Mouse (Mus musculus) MEL (cell line): ENCODE data around the gene Otog. TPM values are rescaled to one million over a fixed set of nuclear protein-coding genes. Genes with fewer than 3 reads are reported as not detected.

ENCODE experiments used
- DNase-seq: peaks from one replicate; pipeline ENCODE4 v3.0.0; 2011; ENCODE audit warnings: low read depth, low spot score
- H3K27ac ChIP-seq: 2 replicates; pipeline ENCODE4 v1.5.1; 2012; ENCODE audit warnings: low read depth, mild to moderate bottlenecking, control low read depth, low read length, moderate library complexity; ENCODE audit not compliant: control insufficient read depth
- H3K27me3 ChIP-seq, 2 experiments: fragments of 150-350 bp in 1 of 2; sonication (generic) in 1 of 2; 2 replicates each; pipeline ENCODE4 v1.6.1; 2012; ENCODE audit warnings: low read length in 2 of 2, mild to moderate bottlenecking in 2 of 2, improper control_type of control experiment in 1 of 2, moderate library complexity in 1 of 2; ENCODE audit not compliant: insufficient read depth in 2 of 2, control insufficient read depth in 1 of 2
- H3K36me3 ChIP-seq, 2 experiments: 2 replicates each; pipeline ENCODE4 v1.6.1; 2012 to 2014; ENCODE audit warnings: low read length in 2 of 2, improper control_type of control experiment in 1 of 2, inconsistent platforms in 1 of 2, mild to moderate bottlenecking in 1 of 2; ENCODE audit not compliant: insufficient read depth in 2 of 2, control insufficient read depth in 1 of 2
- H3K4me1 ChIP-seq, 2 experiments: fragments of 150-350 bp in 1 of 2; sonication (generic) in 1 of 2; 2 replicates each; pipeline ENCODE4 v1.6.1; 2012; ENCODE audit warnings: low read length in 2 of 2, improper control_type of control experiment in 1 of 2, mild to moderate bottlenecking in 1 of 2; ENCODE audit not compliant: insufficient read depth in 2 of 2, control insufficient read depth in 1 of 2
- H3K4me3 ChIP-seq, 2 experiments: fragments of 150-350 bp in 1 of 2; sonication (generic) in 1 of 2; 2 replicates each; pipeline ENCODE4 v1.5.1; 2012; ENCODE audit warnings: low read depth in 2 of 2, low read length in 2 of 2, mild to moderate bottlenecking in 2 of 2, moderate library complexity in 2 of 2, control low read depth in 1 of 2, improper control_type of control experiment in 1 of 2; ENCODE audit not compliant: control insufficient read depth in 1 of 2, insufficient read depth in 1 of 2
- H3K79me2 ChIP-seq: 2 replicates; pipeline ENCODE4 v1.6.1; 2012; ENCODE audit warnings: mild to moderate bottlenecking, low read length, moderate library complexity; ENCODE audit not compliant: control insufficient read depth, poor library complexity, insufficient read depth
- H3K9ac ChIP-seq: 2 replicates; pipeline ENCODE4 v1.6.1; 2012; ENCODE audit warnings: low read depth, mild to moderate bottlenecking, control low read depth, low read length, moderate library complexity; ENCODE audit not compliant: control insufficient read depth, poor library complexity, severe bottlenecking
- H3K9me3 ChIP-seq: fragments of 150-350 bp; sonication (generic); replicated peaks from 2 replicates; pipeline ENCODE4 v1.6.1; 2012; ENCODE audit warnings: mild to moderate bottlenecking, low read length, improper control_type of control experiment, moderate library complexity; ENCODE audit not compliant: insufficient read depth
- CHD2 ChIP-seq: IDR thresholded peaks from 2 replicates; pipeline ENCODE4 v1.6.1; 2011; ENCODE audit warnings: low read length, improper control_type of control experiment
- EP300 ChIP-seq, 2 experiments: IDR thresholded peaks; 2 replicates each; pipeline ENCODE4 v1.6.1; 2011; ENCODE audit warnings: improper control_type of control experiment in 2 of 2, low read length in 2 of 2, low read depth in 1 of 2, mild to moderate bottlenecking in 1 of 2
- ETS1 ChIP-seq: IDR thresholded peaks from 2 replicates; pipeline ENCODE4 v1.6.1; 2012; ENCODE audit warnings: low read depth, mild to moderate bottlenecking, inconsistent platforms, low read length, improper control_type of control experiment, moderate library complexity
- HCFC1 ChIP-seq: IDR thresholded peaks from 2 replicates; pipeline ENCODE4 v1.6.1; 2012; ENCODE audit warnings: low read depth, mild to moderate bottlenecking, inconsistent platforms, low read length, improper control_type of control experiment, moderate library complexity
- JUND ChIP-seq: IDR thresholded peaks from 2 replicates; pipeline ENCODE4 v1.6.1; 2011; ENCODE audit warnings: low read depth, mild to moderate bottlenecking, improper control_type of control experiment, low read length
- KAT2A ChIP-seq: conservative IDR thresholded peaks from 2 replicates; pipeline ENCODE4 v1.6.1; 2012; ENCODE audit warnings: low read depth, low read length, improper control_type of control experiment, inconsistent platforms
- MEF2A ChIP-seq: IDR thresholded peaks from 2 replicates; pipeline ENCODE4 v1.6.1; 2014; ENCODE audit warnings: low read depth, mild to moderate bottlenecking, inconsistent platforms, low read length, improper control_type of control experiment; ENCODE audit not compliant: poor library complexity, insufficient replicate concordance, severe bottlenecking; ENCODE audit errors: extremely low read depth
- MYB ChIP-seq: IDR thresholded peaks from 2 replicates; pipeline ENCODE4 v1.6.1; 2011; ENCODE audit warnings: mild to moderate bottlenecking, low read depth, low read length, improper control_type of control experiment
- NELFE ChIP-seq: IDR thresholded peaks from 2 replicates; pipeline ENCODE4 v1.6.1; 2011; ENCODE audit warnings: low read depth, low read length, improper control_type of control experiment
- POLR2AphosphoS2 ChIP-seq: IDR thresholded peaks from 2 replicates; pipeline ENCODE4 v1.6.1; 2011; ENCODE audit warnings: low read length, improper control_type of control experiment
- POLR2AphosphoS5 ChIP-seq: IDR thresholded peaks from 2 replicates; pipeline ENCODE4 v1.6.1; 2012; ENCODE audit warnings: low read depth, borderline replicate concordance, mild to moderate bottlenecking, inconsistent platforms, low read length, moderate library complexity, mixed read lengths
- RCOR1 ChIP-seq: IDR thresholded peaks from 2 replicates; pipeline ENCODE4 v1.6.1; 2012; ENCODE audit warnings: low read depth, mild to moderate bottlenecking, inconsistent platforms, low read length, improper control_type of control experiment
- SMC3 ChIP-seq: IDR thresholded peaks from 2 replicates; pipeline ENCODE4 v1.6.1; 2011; ENCODE audit warnings: low read depth, low read length, improper control_type of control experiment
- TCF12 ChIP-seq: IDR thresholded peaks from 2 replicates; pipeline ENCODE4 v1.6.1; 2014; ENCODE audit warnings: low read depth, mild to moderate bottlenecking, inconsistent platforms, low read length, improper control_type of control experiment, moderate library complexity
- ZKSCAN1 ChIP-seq: IDR thresholded peaks from 2 replicates; pipeline ENCODE4 v1.6.1; 2012; ENCODE audit warnings: low read depth, mild to moderate bottlenecking, inconsistent platforms, low read length, improper control_type of control experiment, moderate library complexity
- ZNF384 ChIP-seq: IDR thresholded peaks from 2 replicates; pipeline ENCODE4 v1.6.1; 2012; ENCODE audit warnings: low read depth, mild to moderate bottlenecking, inconsistent platforms, low read length, improper control_type of control experiment
- polyA plus RNA-seq, 2 experiments: library from polyadenylated mRNA; stranded (reverse) in 1 of 2; unstranded in 1 of 2; fragments of >175 nt in 1 of 2; fragments of >200 nt in 1 of 2; gene quantifications; 2 replicates each; pipeline versions ENCODE4 v1.2.1 to v1.2.4; 2012; ENCODE audit warnings: low replicate concordance in 2 of 2, low read depth in 1 of 2; ENCODE audit not compliant: insufficient read length in 2 of 2, insufficient read depth in 1 of 2, missing spikeins in 1 of 2
- total RNA-seq: library from RNA; depleted of rRNA; stranded (reverse); fragments of 300-350 nt; gene quantifications from 2 replicates; pipeline ENCODE4 v1.2.3, GENCODE M21; 2012

The Otog gene
- total and polyA plus RNA-seq, 3 experiments, result not detected

- H3K79me2 ChIP-seq, result no peaks in the 10 kb centered on the region
- no peak for DNase-seq
- no peak overlapping the region for H3K4me3 ChIP-seq
- H3K27ac ChIP-seq, result no peak overlapping the region
- TF ChIP-seq ETS1 (no peak), HCFC1 (no peak), ZNF384 (no peak), POLR2AphosphoS5 (no peak), MEF2A (no peak), RCOR1 (no peak), EP300 (IDR thresholded peaks at IDR 0.05; ENCODE audit: low read depth in 1 of 2, low read length in 2 of 2) (no peak), MYB (no peak), CHD2 (no peak), NELFE (no peak), POLR2AphosphoS2 (no peak), JUND (no peak), KAT2A (no peak), SMC3 (no peak), TCF12 (no peak)
- no peak overlapping the region for H3K9ac ChIP-seq
- H3K9me3 ChIP-seq, result no peaks in the 10 kb centered on the region
- no peaks in the 10 kb centered on the region for H3K36me3 ChIP-seq
- H3K27me3 ChIP-seq, result no peaks in the 10 kb centered on the region
- H3K4me1 ChIP-seq, result no peaks in the 10 kb centered on the region
Measured at GRCm38 (mm10) chr7:46282276-46282675, 41.5 kb downstream of the Otog start.

GRCm38 (mm10) chr7:46283681-46284080 lies 42.9 kb downstream of the Otog start:
- H3K9me3 ChIP-seq, result no peaks in the 10 kb centered on the region
- H3K4me3 ChIP-seq, result no peak overlapping the region
- H3K27me3 ChIP-seq, result no peaks in the 10 kb centered on the region
- no peaks in the 10 kb centered on the region for H3K79me2 ChIP-seq
- no peak overlapping the region for H3K27ac ChIP-seq
- DNase-seq, result no peak
- no peak overlapping the region for H3K9ac ChIP-seq
- H3K4me1 ChIP-seq, result no peaks in the 10 kb centered on the region
- H3K36me3 ChIP-seq, result no peaks in the 10 kb centered on the region
- no peak for TF ChIP-seq ZKSCAN1
